Mouse (Mus musculus) spleen, adult 2 months (tissue): ENCODE data around the gene Lhpp.

Experiments
- CTCF ChIP-seq: fragments of 200-500 bp; IDR thresholded peaks from 2 replicates; pipeline ENCODE4 v1.5.1; 2011; ENCODE audit warnings: mild to moderate bottlenecking, inconsistent platforms; ENCODE audit not compliant: insufficient read depth, insufficient read length, insufficient replicate concordance; ENCODE audit errors: extremely low read depth
- POLR2A ChIP-seq: fragments of 200-500 bp; IDR thresholded peaks from 2 replicates; pipeline ENCODE4 v1.6.1; 2011; ENCODE audit warnings: low read depth, low read length, inconsistent platforms

DNA sequence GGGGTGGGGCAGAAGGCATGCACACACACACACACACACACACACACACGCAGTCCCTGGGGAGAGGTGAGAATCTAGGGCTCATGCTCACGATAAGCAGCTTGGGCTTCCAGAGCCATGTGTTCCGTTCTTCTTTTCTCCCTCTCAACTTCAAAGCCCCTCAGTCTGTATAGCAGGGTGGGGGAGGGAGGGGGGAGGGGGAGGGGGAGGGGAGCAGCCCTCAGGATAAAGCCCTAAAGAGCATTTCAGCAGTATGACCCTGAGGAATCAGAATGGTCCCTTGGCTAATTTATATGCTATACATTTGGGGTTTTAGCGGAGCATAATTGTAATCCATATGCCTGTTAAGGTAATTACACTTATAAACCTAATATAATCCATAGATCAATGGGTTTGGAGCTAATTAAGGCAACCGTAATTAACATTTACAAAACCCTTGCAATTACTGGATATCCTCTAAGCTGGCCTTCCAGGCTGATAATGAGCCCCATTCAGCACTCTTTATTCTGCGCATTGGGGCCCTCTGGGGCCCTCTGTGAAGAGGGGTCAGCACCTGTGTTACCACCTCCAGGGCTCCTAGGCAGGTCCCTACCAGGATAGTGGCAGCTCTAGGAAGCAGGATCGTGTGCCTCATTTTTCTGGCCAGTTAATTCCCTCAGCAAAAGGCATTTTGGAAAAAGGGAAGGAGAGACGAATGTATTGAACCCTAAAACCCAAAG, 55.4 kb downstream of the Lhpp start:
- TF ChIP-seq CTCF (no peak), POLR2A (no peak)
